Mouse (Mus musculus): Measurements from ENCODE around the gene Ankrd12.

Gene Ankrd12

DNA sequence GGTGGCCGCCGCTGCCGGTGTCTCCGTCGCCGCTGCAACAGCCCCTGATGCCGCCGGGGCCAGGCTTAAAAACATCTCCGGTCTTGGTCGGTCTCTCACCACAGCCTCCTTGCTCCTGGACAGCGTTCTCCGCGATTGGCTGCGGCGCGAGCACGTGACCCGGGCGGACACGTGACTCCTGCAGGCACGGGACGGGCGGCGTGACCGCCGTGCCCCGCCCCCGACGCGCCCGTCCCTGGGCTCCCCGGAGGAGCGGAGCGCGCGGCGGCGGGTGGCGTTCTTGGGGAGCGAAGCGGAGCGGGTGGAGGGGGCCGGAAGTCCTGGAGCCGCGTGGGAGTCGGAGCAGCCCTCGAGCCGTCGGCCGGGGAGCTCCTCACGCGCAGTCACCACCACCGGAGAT, at the start of gene Ankrd12:
TSS of gene Ankrd12 (minus strand) at position 156 of the 400 bp plus-strand sequence.
- peak; percentile 94 for DNase-seq (ENCODE audit: low spot score)

DNA sequence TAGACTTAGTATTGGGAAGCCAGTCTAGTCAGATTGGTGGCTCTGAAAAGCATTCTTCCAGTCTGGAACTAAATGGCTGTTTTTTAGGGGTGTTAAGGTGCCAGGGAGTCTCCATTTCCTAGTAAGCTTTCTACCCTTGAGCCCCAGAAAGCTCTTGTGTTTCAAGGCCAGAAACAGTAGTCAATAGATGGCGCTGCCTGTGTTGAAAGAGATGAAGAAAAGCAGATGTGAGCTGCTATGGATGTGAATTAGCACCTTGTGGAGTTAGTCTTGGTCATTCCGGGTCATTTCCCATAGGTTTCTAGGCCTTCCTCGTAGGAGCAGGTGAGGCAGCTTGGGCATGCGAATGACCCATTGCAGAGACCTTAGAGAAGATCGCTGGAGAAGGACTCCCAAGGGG, 48.3 kb upstream of the Ankrd12 start:
- DNase-seq (ENCODE audit: low spot score) = no peak

DNA sequence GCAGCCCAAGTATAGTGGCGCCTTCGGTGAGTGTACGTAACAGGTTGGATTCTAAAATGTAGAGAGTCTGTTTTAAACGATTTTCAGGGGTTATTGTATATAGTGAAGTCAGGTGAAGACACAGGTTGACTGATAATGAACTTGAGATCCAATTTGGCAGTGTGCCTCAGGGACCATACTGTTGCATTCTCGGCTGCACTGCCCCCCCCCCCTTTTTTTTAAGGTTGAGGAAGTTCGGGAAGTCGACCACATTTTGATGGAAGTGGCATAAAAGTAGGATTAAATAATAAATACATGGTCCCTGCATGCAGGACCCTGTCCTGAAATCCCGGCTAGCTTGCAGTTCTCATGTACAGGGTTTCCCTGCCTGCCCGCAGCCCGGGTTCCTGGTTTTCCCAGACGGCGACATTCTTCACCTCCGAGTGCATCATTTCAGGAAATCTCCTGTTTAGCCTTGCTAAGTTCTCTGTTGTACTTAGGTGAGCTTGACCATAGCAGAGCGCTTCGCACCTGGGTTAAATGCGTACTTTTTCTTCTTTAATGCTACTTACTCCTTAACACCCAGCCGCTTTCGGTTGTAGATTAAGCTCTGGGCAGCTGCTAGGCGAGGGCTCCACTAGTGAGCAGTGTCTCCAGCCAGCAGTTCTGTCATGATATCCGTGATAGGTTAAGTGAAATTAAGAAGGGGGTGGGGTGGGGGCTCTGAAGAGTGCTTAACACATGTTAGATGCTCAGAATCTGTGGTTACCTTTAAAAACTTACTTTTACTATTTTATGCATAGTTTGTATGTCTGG, 47.1 kb upstream of the Ankrd12 start:
- no peak for DNase-seq (ENCODE audit: low spot score)

DNA sequence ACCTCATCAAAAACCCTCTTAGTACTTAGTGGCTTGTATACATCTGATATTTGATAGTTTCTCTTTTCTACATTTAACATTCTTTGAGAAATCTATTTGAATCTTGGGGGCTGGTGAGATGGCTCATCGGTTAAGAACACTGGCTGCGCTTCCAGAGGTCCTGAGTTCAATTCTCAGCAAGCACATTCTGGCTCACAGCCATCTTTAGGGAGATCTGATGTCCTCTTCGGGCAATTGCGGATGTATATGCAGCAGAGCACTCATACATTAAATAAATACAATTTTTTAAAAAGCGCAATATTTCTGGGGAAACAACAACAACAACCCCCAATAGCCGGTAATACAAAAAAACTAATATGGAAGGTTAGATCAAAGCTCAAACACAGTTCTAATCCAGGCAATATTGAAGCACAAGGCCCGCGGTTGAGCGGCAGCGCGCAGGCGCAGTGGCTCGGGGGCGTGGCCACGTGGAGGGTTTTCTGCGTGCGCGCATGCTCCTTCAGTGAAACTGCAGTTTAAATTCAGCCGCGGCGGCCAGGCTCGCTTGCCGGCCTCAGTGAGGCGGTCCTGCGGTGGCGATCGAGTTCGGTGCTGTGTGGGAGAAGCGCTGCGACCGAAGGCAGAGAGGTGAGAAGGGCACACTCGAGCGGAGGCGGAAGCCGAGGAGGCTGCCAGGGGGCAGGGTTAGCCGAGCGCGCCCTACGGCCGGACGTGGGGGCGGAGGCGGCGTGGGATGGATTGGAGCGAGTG, 46.4 kb upstream of the Ankrd12 start, which contains the start of gene Ddx11:
TSS of gene Ddx11 (plus strand) at position 455 of the 750 bp plus-strand sequence.
- DNase-seq (ENCODE audit: low spot score) = peak; percentile 90

DNA sequence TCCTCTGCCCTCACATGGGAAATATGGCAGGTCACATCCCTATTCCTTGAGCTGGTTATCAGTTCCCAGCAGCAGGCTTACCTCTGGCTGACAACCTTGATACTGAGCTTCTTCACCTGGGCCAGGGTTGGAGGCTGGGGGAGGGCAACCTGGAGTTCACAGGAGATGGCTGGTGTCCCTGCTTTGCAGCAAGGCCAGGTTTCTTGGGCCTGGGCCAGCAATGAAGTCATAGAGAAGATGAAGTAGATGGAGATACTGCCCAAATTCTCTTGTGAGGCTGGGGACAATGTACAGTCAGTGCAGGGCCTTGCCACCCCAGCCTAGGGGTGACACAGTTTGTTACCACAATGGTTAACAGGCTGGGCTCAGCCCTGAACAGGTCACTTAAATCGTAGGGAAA, 43.8 kb upstream of the Ankrd12 start:
- DNase-seq (ENCODE audit: low spot score) = no peak

DNA sequence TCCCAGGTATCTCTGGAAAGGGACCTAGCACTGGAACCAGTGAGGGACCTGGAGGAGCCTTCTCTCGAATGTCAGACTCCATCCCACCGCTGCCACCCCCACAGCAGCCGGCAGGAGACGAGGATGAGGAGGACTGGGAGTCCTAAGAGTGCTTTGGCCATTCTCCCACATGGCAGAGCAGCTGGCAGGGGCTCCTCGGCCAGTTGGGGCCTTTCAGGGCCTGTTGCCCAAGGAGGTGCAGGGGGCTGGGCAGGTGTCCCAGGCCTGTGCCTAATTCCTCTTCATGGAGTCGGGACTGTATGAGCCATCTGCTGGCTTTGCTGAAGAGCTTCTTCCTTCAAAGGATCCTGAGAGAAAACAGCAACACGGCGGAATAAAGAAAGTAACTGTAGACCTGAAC, 42.1 kb upstream of the Ankrd12 start:
- no peak for DNase-seq (ENCODE audit: low spot score)

DNA sequence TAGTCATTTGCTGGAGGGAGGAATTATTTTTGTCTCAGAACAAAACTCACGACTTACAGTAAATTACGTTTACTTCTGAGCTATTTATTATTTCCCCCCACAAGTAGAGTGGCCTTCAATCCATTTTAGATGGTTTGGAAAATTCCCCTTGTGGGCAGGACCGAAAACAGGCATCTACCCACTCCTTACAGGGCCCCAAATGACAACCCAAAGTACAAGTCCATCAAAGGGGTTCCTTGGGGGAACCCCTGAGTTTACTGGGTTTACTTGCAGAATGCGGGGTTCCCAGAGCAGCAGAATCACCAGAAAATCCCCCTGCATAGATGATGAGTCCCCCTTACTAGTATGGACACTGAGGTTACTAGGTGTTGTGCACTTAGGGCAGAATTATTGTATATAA, 35.3 kb upstream of the Ankrd12 start:
- DNase-seq (ENCODE audit: low spot score) = no peak

DNA sequence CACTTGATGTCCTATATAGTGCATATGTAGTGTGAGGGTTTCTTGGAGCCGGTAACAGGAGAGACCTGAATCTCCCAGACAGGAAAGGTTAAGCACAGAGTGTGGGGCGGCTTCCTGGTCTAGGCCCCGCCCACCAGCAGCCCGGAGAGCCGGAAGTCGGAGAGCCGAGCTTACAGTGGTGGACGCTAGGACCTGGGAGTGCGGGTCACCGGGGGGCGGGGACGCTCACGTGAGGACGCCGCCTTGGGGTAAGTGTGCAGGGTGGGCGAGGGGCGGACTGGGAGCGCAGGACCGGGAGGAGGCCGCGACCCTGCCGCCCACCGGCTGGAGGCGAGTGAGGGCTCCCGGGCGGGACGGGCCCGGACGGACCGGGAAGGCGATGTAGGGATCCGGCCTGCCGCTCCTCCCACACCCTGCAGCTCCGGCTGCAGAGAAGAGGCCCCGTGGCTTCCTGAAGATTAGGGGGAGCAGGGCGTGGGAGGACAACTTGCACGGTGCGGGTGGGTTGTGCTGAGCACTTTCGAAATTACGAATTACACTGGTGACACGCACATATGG, 34.6 kb upstream of the Ankrd12 start, which contains the start of gene Washc1:
TSS of gene Washc1 (plus strand) at position 144 of the 558 bp plus-strand sequence.
- DNase-seq (ENCODE audit: low spot score) = peak; percentile 94

DNA sequence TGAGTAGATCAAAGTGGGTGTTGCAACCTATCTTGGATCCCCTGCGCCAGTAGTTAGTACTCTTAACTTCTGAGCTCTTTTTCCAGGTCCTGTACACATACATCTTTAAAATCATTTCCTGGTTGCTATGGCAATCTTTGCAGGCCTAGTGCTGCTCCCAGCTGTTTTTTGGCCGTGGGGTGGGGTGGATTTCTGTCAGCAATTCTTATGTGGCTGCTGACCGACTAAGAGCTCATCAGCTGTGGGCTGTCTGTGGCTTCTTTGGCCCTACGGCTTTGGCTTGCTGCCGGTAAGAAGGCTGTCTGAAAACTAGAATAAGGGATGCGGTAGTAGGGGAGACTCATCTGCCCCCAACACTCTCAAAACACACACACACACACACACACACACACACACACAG, 33.9 kb upstream of the Ankrd12 start:
- DNase-seq (ENCODE audit: low spot score) = no peak

DNA sequence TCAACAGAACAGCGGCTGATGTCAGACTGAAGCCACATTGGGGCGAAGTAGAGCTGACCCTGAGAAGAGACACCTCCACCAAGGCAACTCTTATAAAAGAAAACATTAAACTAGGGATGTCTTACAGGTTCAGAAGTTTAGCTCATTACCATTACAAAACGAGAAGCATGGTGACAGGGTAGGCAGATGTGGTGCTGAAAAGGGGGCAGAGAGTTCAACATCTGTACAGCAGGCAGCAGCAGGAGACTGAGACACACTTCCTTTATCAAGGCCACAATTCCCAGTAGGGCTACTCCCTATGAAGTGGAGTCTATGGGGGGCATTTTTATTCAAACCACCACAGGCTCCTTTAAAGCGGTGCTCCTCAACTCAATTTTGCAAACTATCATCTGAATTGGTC, 31.3 kb upstream of the Ankrd12 start:
- no peak for DNase-seq (ENCODE audit: low spot score)

DNA sequence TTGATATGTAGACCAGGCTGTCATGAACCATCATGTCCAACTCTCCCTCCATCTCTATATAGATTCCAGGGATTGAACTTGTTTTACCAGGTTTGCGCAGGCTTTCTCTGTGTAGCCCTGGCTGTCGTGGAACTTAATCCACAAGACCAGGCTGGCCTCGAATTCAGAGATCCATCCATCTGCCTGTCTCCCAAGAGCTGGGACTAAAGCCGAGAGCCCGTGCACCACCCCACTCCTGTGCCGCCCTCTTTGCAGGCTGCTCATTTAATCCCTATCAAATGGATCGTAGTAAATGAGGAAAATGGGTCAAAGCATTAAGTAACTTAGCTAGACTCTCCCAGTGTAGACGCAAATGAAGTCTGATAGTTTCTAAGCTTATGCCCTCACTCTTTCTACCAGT, 30.6 kb upstream of the Ankrd12 start:
- DNase-seq (ENCODE audit: low spot score) = no peak

DNA sequence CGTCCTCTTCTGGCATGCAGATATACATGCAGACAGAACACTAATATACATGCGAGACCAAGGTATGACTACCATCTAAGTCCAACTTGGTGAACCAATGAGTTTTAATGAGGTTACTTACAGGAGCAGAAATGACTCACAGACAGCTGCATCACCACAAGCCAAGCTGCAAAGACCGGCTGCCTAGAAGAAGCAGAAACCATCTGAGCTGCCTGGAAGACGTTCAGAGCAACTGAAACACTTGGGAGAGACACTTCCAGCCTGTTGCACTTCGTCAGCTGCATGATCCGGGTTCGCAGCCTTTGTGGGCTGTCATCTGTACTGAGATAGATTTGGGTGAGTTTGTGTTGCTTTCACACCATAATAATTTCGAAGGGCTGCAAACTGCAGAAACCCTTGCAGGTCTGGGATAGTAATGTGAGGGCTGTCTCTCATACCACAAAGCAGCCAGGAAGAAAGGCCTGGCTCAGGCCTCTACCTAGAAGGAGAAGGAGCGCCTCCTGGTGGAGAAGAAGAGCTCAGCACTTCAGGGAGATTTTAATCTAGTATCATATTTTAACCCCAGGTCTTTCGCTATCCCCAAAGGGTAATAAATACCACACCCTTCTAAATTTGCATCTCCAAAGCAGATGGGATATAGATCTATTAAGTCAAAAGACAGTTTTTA, 29.8 kb upstream of the Ankrd12 start:
- peak; percentile 21 for DNase-seq (ENCODE audit: low spot score)

DNA sequence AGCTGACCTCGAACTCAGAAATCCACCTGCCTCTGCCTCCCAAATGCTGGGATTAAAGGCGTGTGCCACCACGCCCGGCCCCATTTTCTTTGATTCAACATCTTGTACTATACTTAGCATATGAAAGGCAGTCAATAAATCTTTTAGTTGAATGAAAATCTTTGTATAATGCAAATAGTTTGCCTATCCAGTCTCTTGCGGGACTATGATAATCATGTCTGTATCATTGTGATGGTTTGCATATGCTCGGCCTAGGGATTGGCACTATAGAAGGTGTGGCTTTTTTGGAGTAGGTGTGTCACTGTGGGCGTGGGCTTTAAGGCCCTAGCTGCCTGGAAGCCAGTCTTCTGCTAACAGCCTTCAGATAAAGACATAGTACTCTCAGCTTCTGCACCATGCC, 27.2 kb upstream of the Ankrd12 start:
- no peak for DNase-seq (ENCODE audit: low spot score)

DNA sequence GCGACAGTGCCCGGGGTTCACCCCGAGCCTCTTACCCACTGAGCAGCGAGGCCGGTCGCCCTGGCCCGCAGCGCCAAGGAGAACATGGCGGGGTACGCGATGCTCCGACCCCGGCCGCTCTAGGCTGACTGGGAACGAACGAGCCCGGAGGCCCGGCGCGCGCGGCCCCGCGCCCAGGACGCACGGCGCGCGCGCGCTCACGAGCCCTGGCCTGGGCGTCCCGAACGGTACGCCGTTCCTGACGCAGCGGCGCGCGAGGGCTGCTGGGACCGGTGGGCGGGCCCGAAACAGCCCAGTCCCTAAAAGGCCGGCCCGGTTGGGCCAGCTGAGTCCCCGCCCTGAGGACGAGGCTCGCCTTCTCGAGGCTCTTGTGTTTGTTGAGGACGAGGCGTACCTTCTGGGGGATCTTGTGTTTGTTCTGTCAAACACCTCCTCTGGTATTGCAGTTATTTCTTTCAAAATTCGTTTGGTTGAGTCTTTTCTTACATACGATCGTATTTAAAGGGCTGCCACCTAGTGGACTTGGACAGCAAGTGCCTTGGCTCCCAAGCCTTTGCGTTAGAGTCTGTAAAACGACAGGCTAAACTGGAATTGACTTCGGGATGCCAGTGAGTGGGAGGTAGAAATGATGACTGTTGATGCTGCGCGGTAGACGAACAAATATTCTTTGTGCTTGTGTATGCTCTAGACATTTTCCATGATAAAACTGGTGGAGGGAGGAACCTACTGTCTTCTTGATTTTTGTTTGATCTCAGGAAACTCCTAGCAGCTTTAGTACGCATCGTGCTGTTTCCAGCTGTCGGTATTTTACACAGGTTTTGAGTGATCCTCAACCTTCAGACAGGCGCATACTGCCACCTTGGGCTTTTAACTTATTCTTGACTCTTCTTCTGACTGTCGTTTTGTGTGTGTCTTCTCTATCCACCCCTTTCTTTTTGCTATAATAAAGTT, 24.8 kb upstream of the Ankrd12 start, which contains the start of gene Ndufv2:
TSS of gene Ndufv2 (minus strand) at position 180 of the 951 bp plus-strand sequence.
- peak; percentile 94 for DNase-seq (ENCODE audit: low spot score)

DNA sequence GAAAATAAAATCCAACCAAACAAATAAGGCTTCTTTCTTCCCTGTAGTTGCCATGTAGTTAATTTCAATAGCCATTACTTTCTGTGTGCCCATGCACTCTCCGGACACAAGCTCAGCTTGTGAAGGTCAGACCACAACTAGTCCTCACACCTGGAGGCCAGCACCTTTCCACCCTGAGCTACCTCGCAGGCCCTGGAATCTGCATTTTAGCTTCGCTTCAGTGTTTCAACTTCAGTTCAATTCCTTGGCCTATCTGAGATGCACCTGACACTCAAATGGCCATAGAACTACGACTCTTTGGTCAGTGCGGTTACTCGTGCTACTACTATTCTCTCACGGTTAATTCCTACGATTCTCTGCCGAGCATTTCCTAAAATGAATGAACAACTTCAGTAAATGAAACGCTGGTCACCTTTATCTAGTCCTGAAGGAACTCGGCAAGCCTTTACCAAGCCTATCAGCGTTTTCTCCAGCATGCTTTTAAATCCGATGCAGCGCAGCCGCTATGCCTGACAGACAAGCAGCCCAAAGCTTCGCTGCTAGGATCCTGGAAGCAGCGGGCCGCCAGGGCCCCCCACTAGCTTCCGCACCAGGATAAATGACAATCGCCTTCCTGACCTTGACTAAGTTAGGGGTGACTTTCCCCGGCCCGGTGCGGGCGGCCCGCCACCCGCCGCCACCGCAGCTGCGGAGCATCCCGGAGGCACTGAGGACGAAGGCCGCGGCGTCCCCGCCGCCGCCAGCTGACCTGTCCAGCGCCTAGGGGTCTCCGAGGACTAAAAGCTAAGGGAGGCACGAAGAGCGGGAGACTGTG, 23.9 kb upstream of the Ankrd12 start:
- DNase-seq (ENCODE audit: low spot score) = no peak

DNA sequence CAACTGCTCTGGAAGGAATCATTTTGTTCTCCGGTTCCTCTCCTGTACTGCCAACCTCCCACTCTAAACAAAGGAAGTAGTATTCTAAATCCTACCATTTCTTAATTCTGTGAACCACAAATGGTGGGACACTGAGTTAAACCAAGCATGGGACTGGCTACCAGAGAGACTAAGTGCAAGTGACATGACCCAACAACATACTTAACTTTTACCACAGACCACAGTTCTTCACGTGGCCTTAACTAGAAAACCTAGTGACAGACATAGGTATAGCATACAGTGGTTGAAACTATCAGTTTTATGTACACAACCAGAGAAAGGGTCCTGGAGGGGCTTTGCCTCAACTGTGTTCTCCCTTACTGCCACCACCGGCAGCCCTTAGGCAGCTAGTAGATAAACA, 15.8 kb upstream of the Ankrd12 start:
- no peak for DNase-seq (ENCODE audit: low spot score)

DNA sequence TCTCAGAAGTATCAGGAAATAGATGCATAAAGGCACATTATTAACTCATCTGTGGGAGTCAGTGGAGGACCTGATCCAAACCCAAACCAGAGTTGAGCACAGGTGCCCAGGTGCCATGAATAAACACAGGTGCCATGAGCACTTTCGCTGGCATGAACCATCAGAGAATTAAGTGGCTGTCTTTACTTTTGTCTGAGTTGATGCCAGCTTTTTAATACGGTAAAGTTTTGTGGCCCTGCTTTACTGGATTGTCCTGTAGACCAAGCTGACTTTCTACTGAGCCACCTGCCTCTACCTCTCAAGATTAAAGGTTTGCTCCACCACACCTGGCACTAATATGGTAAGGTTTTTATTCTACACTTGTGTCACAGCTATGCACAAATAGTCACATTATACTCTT, 15.2 kb upstream of the Ankrd12 start:
- no peak for DNase-seq (ENCODE audit: low spot score)

DNA sequence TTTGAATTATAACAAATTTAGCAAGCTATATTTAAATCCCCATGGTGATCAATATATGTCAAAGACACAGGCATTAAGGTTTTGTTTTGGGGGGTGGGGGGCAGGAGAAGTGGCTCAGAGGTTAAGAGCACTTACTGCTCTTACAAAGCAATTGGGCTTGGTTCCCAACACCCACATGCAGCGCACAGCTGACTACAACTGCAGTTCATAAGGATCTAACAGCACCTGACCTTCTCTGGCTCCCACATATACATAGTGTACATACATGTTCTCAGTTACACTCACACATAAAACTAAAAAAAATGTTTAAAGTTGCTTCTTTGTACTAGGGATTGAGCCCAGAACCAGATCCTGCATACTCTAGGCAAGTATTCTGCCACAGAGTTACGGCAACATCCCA, 14.5 kb upstream of the Ankrd12 start:
- DNase-seq (ENCODE audit: low spot score) = no peak

DNA sequence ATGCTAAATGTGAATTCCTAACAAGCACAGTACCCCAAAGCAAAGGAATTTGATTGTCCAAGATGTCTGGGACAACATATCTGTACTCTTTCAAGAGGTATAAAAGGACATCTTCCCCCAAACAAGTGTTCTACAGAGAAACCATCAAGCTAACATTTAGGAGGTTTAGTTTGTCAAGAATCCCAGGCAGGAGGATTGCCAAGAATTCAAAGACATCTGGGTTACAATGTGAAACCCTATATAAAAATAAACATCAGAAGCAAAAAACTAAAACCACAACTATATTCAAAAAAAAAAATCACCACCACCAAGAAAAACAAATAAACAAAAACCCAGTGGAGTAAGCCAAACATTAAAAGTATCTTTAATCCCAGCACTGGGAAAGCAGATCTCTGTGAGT, 13.4 kb upstream of the Ankrd12 start:
- DNase-seq (ENCODE audit: low spot score) = no peak

DNA sequence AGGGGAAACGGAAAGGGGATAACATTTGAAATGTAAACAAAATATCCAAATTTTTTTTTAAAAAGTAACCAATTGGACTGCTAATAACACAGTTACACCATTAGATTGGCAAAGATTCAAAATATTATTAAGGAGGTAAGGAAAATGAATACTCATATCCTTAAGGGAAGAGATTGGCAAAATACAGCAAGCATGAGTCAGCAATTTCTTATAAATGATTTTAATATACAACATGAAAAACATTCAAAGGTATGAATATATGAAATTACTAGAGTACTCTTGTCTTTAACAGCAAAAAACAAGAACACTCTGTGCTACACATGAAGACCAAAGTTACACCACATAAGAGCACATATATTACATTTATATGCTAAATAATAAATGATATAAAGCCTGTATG, 8.1 kb upstream of the Ankrd12 start:
- DNase-seq (ENCODE audit: low spot score) = no peak
